Mouse (Mus musculus) erythroblast, embryonic 14.5 days (primary cell): ENCODE results near the gene Mlc1. TPM values are rescaled to one million over a fixed set of nuclear protein-coding genes. Genes with fewer than 3 reads are reported as not detected.

ENCODE experiments used
- H3K27me3 ChIP-seq: 2 replicates; pipeline ENCODE4 v1.6.1; 2012; ENCODE audit warnings: inconsistent platforms; ENCODE audit not compliant: control insufficient read depth
- H3K36me3 ChIP-seq: 2 replicates; pipeline ENCODE4 v1.6.1; 2012; ENCODE audit warnings: mild to moderate bottlenecking, inconsistent platforms; ENCODE audit not compliant: control insufficient read depth
- H3K4me1 ChIP-seq: 2 replicates; pipeline ENCODE4 v1.6.1; 2012; ENCODE audit warnings: inconsistent platforms; ENCODE audit not compliant: control insufficient read depth
- H3K4me3 ChIP-seq: replicated peaks from 2 replicates; pipeline ENCODE3; 2012; ENCODE audit warnings: moderate library complexity, mild to moderate bottlenecking, inconsistent platforms
- H3K9me3 ChIP-seq: 2 replicates; pipeline ENCODE4 v1.6.1; 2012; ENCODE audit warnings: low read length, inconsistent platforms, mixed read lengths; ENCODE audit not compliant: control insufficient read depth
- GATA1 ChIP-seq: IDR thresholded peaks from 2 replicates; pipeline ENCODE4 v1.6.1; 2012; ENCODE audit warnings: low read length, inconsistent platforms, mixed read lengths
- TAL1 ChIP-seq: IDR thresholded peaks from 3 replicates; pipeline ENCODE4 v1.6.1; 2012; ENCODE audit warnings: low read length, inconsistent platforms, mixed read lengths
- polyA plus RNA-seq: library from polyadenylated mRNA; stranded (reverse); fragments of >175 nt; gene quantifications from 2 replicates; pipeline ENCODE4 v1.2.3, GENCODE M21; 2012

Gene Mlc1
- polyA plus RNA-seq, 1 experiment: not detected

DNA sequence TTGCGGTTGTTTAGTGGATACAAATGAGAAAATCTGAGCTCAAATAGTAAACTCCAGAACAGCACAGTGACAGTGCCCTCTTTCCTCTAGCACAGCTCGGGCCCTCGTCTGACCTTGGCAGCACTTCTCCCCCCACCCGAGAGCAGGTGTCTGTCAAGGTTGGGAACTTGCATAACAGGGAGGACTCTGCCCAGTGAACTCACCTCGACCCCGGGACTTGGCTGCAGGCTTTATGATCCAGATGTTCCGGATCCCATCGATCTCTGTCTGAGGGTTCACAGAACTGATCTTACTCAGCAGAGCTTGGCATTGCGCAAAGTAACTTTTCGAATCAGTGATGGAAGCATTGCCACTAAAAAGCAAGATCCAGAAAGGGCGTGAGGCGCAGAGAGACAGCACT is 59.5 kb downstream of the Mlc1 start:
- Histone ChIP-seq H3K4me1 (no peaks in the 10 kb centered on the region), H3K27me3 (no peaks in the 10 kb centered on the region), H3K4me3 (no peak overlapping the region), H3K9me3 (no peaks in the 10 kb centered on the region), H3K36me3 (no peaks in the 10 kb centered on the region)
- TF ChIP-seq GATA1 (no peak), TAL1 (no peak)

DNA sequence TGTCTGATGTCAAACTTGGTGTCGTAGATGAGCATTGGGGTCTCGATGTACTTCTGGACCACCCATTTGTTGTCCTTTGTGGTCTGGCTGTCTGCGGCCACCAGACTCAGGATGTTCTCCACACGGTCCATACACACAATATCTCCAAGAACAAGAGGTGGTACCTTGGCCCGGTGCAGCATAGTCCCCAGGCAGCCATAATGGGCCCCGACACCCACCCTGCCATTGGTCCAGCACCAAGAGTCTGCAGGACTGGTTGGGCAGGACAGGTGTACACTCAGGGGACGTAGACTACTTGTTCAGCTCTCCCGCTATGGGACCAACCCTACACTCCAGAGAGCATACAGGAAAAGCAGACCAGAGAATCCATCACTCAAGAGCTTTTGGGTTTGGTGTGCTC is 61.7 kb downstream of the Mlc1 start:
- Histone ChIP-seq H3K27me3 (no peaks in the 10 kb centered on the region), H3K9me3 (no peaks in the 10 kb centered on the region), H3K4me3 (no peak overlapping the region), H3K4me1 (no peaks in the 10 kb centered on the region), H3K36me3 (no peaks in the 10 kb centered on the region)
- TF ChIP-seq TAL1 (no peak), GATA1 (no peak)

- H3K36me3 ChIP-seq: no peaks in the 10 kb centered on the region
- no peaks in the 10 kb centered on the region for H3K9me3 ChIP-seq
- no peak overlapping the region for H3K4me3 ChIP-seq
- TF ChIP-seq GATA1: no peak
- H3K27me3 ChIP-seq: no peaks in the 10 kb centered on the region
- no peaks in the 10 kb centered on the region for H3K4me1 ChIP-seq
These were observed 62.4 kb downstream of the Mlc1 start for GRCm38 (mm10) chr15:88916366-88916765.

GRCm38 (mm10) chr15:88915046-88915445 is 63.8 kb downstream of the Mlc1 start:
- Histone ChIP-seq H3K27me3 (no peaks in the 10 kb centered on the region), H3K4me1 (no peaks in the 10 kb centered on the region)
- TF ChIP-seq GATA1: no peak
- TF ChIP-seq TAL1: no peak

GRCm38 (mm10) chr15:88906347-88906746 is 72.5 kb downstream of the Mlc1 start:
- no peak for TF ChIP-seq TAL1
- TF ChIP-seq GATA1: no peak
- no peaks in the 10 kb centered on the region for H3K9me3 ChIP-seq
- H3K36me3 ChIP-seq: no peaks in the 10 kb centered on the region
- no peak overlapping the region for H3K4me3 ChIP-seq
- H3K27me3 ChIP-seq: no peaks in the 10 kb centered on the region
- H3K4me1 ChIP-seq: no peaks in the 10 kb centered on the region

More at GRCm38 (mm10) chr15:88915046-88915445, 63.8 kb downstream of the Mlc1 start:
- H3K9me3 ChIP-seq: no peaks in the 10 kb centered on the region
- no peaks in the 10 kb centered on the region for H3K36me3 ChIP-seq
- no peak overlapping the region for H3K4me3 ChIP-seq

Other genes starting within 250 kb of the Mlc1 start
- gene Brd1, start 244.8 kb downstream of the Mlc1 start, polyA plus RNA-seq: 1.9 and 2.1 TPM in 2 replicates
- gene Zbed4, start 227.3 kb downstream of the Mlc1 start, polyA plus RNA-seq: 0.45 and 0.53 TPM in 2 replicates
- 0.16 and 0.28 TPM in 2 replicates for gene Alg12, start 159.7 kb downstream of the Mlc1 start, polyA plus RNA-seq
- gene Creld2, start 159.4 kb downstream of the Mlc1 start, polyA plus RNA-seq: 1.5 and 1.7 TPM in 2 replicates
- gene Pim3, start 116.8 kb downstream of the Mlc1 start, polyA plus RNA-seq: 0.49 and 0.64 TPM in 2 replicates
- not detected in 2 replicates for gene Ttll8, start 24.6 kb downstream of the Mlc1 start, polyA plus RNA-seq
- not detected in 2 replicates for gene Mov10l1, start 3.9 kb upstream of the Mlc1 start, polyA plus RNA-seq
- not detected in 2 replicates for gene Panx2, start 80.7 kb upstream of the Mlc1 start, polyA plus RNA-seq
- gene Trabd, start 96.1 kb upstream of the Mlc1 start, polyA plus RNA-seq: 1.7 and 1.9 TPM in 2 replicates
- 0.19 and 0.34 TPM in 2 replicates for gene Selenoo, start 110.1 kb upstream of the Mlc1 start, polyA plus RNA-seq
- gene Tubgcp6, start 144.1 kb upstream of the Mlc1 start, polyA plus RNA-seq: 4.4 and 4.8 TPM in 2 replicates
- 0.33 and 0.64 TPM in 2 replicates for gene Hdac10, start 149.7 kb upstream of the Mlc1 start, polyA plus RNA-seq
- gene Mapk12, start 161.7 kb upstream of the Mlc1 start, polyA plus RNA-seq: 0.02 and 0.03 TPM in 2 replicates
- gene Mapk11, start 170.6 kb upstream of the Mlc1 start, polyA plus RNA-seq: 0.02 TPM in 1 of 2 replicates, not detected in the other
- 0.86 and 1.1 TPM in 2 replicates for gene Plxnb2, start 201.8 kb upstream of the Mlc1 start, polyA plus RNA-seq
- 0.62 and 0.88 TPM in 2 replicates for gene Dennd6b, start 217.5 kb upstream of the Mlc1 start, polyA plus RNA-seq
- gene Ppp6r2, start 232.5 kb upstream of the Mlc1 start, polyA plus RNA-seq: 9.5 and 14.5 TPM in 2 replicates